Mouse (Mus musculus): ENCODE results near the gene Spata45. TPM values are rescaled to one million over a fixed set of nuclear protein-coding genes. Genes with fewer than 3 reads are reported as not detected.

Gene Spata45
- total RNA-seq, 2 experiments from 2014 or later, result not detected

- no peak for DNase-seq
- intact Hi-C loops (cut with DNase I), result no loop called here
- no peak for TF ChIP-seq CTCF (IDR thresholded peaks at IDR 0.05)
- Histone ChIP-seq H3K27ac (no peak overlapping the region), H3K4me3 (no peak overlapping the region)
Observed at GRCm38 (mm10) chr1:191071613-191072012, 35.2 kb downstream of the Spata45 start.

- no peak for TF ChIP-seq CTCF (IDR thresholded peaks at IDR 0.05)
- no peak for DNase-seq
- peak overlapping the region; percentile 28; the same call in 1 of the 2 replicates for H3K27ac ChIP-seq
- intact Hi-C loops (cut with DNase I), result no loop called here
- no peak overlapping the region for H3K4me3 ChIP-seq
Observed at GRCm38 (mm10) chr1:191072329-191072913, 36.0 kb downstream of the Spata45 start.

- TF ChIP-seq CTCF (IDR thresholded peaks at IDR 0.05), result no peak
Observed at GRCm38 (mm10) chr1:191073001-191073400, 36.6 kb downstream of the Spata45 start.

GRCm38 (mm10) chr1:191073486-191073885 is 37.0 kb downstream of the Spata45 start:
- no peak for DNase-seq
- Histone ChIP-seq H3K27ac (no peak overlapping the region), H3K4me3 (no peak overlapping the region)
- TF ChIP-seq CTCF (IDR thresholded peaks at IDR 0.05), result no peak
- intact Hi-C loops (cut with DNase I), result no loop called here

More at GRCm38 (mm10) chr1:191073001-191073400, 36.6 kb downstream of the Spata45 start:
- intact Hi-C loops (cut with DNase I), result no loop called here
- H3K4me3 ChIP-seq, result no peak overlapping the region
- H3K27ac ChIP-seq, result 0 out of 2 replicates have a peak overlapping the region, but pooled peaks have one; percentile 28
- DNase-seq, result peak; percentile 36

- Histone ChIP-seq H3K27ac (peak overlapping the region; percentile 79), H3K4me3 (peak overlapping the region; percentile 57)
- peak; percentile 88 for TF ChIP-seq CTCF (IDR thresholded peaks at IDR 0.05)
- intact Hi-C loops (cut with DNase I), result loop anchor here (1.0 kb wide), 1 partner anchor 131 kb away; no protein-coding TSS in a partner anchor
- peak; percentile 61 for DNase-seq
Observed at GRCm38 (mm10) chr1:191075199-191075883, 38.9 kb downstream of the Spata45 start.

GRCm38 (mm10) chr1:191083230-191083629 is 46.8 kb downstream of the Spata45 start:
- intact Hi-C loops (cut with DNase I), result no loop called here
- no peak for DNase-seq
- H3K4me3 ChIP-seq, result no peak overlapping the region
- no peak overlapping the region for H3K27ac ChIP-seq
- no peak for TF ChIP-seq CTCF (IDR thresholded peaks at IDR 0.05)

GRCm38 (mm10) chr1:191084951-191085559 is 48.6 kb downstream of the Spata45 start:
- no peak overlapping the region for H3K4me3 ChIP-seq
- no peak overlapping the region for H3K27ac ChIP-seq
- intact Hi-C loops (cut with DNase I), result no loop called here
- peak; percentile 68 for TF ChIP-seq CTCF (IDR thresholded peaks at IDR 0.05)
- DNase-seq, result peak; percentile 51

- no peak for TF ChIP-seq CTCF (IDR thresholded peaks at IDR 0.05)
- DNase-seq, result peak; percentile 32
- intact Hi-C loops (cut with DNase I), result no loop called here
- no peak overlapping the region for H3K27ac ChIP-seq
- H3K4me3 ChIP-seq, result no peak overlapping the region
Observed at GRCm38 (mm10) chr1:191085597-191085996, 49.2 kb downstream of the Spata45 start.

GRCm38 (mm10) chr1:191086304-191086878 is 50.0 kb downstream of the Spata45 start:
- no peak for DNase-seq
- H3K4me3 ChIP-seq, result no peak overlapping the region
- no peak; the same call in 1 of the 2 replicates for TF ChIP-seq CTCF (IDR thresholded peaks at IDR 0.05)
- no peak overlapping the region for H3K27ac ChIP-seq
- intact Hi-C loops (cut with DNase I), result no loop called here

GRCm38 (mm10) chr1:191086960-191087359 is 50.5 kb downstream of the Spata45 start:
- Histone ChIP-seq H3K4me3 (no peak overlapping the region), H3K27ac (no peak overlapping the region)
- intact Hi-C loops (cut with DNase I), result no loop called here
- no peak for TF ChIP-seq CTCF (IDR thresholded peaks at IDR 0.05)
- DNase-seq, result no peak

- intact Hi-C loops (cut with DNase I), result no loop called here
- H3K4me3 ChIP-seq, result no peak overlapping the region
- TF ChIP-seq CTCF (IDR thresholded peaks at IDR 0.05), result no peak
- DNase-seq, result no peak
- H3K27ac ChIP-seq, result peak overlapping the region; percentile 17; the same call in 1 of the 2 replicates
Observed at GRCm38 (mm10) chr1:191087955-191088354, 51.5 kb downstream of the Spata45 start.

GRCm38 (mm10) chr1:191089355-191089754 is 52.9 kb downstream of the Spata45 start:
- DNase-seq, result no peak
- no peak overlapping the region for H3K27ac ChIP-seq
- TF ChIP-seq CTCF (IDR thresholded peaks at IDR 0.05), result no peak
- no peak overlapping the region for H3K4me3 ChIP-seq
- intact Hi-C loops (cut with DNase I), result no loop called here

- TF ChIP-seq CTCF (IDR thresholded peaks at IDR 0.05), result no peak
- intact Hi-C loops (cut with DNase I), result loop anchor here (10.0 kb wide), 1 partner anchor 183 kb away; no protein-coding TSS in a partner anchor
- DNase-seq, result no peak
- Histone ChIP-seq H3K27ac (no peak overlapping the region), H3K4me3 (no peak overlapping the region)
Observed at GRCm38 (mm10) chr1:191092050-191092449, 55.6 kb downstream of the Spata45 start.

Other genes with a start within 250 kb of the Spata45 start
- 10 to 100 TPM; 18.3 to 19.7 TPM for gene Rps6kc1, start 124.9 kb upstream of the Spata45 start, total RNA-seq (2021)
- gene Angel2, start 111.5 kb upstream of the Spata45 start, total RNA-seq (2021), result 10 to 100 TPM; 29.3 to 29.8 TPM
- gene Vash2, start 57.3 kb upstream of the Spata45 start, total RNA-seq (2021), result under 1 TPM; 0.20 to 0.66 TPM
- gene Flvcr1, start 10.5 kb upstream of the Spata45 start, total RNA-seq (2021), result 10 to 100 TPM; 13.0 to 16.2 TPM
- 10 to 100 TPM; 14.4 to 15.2 TPM for gene Tatdn3, start 26.3 kb downstream of the Spata45 start, total RNA-seq (2021)
- gene Nsl1, start 26.4 kb downstream of the Spata45 start, total RNA-seq (2021), result under 1 TPM; 0.05 to 0.08 TPM
- gene Batf3, start 61.2 kb downstream of the Spata45 start, total RNA-seq (2021), result under 1 TPM in 1 of 2 experiments, not detected in 1; 0.38 TPM
- not detected for gene Fam71a, start 128.2 kb downstream of the Spata45 start, total RNA-seq (2021)
- gene Atf3, start 181.4 kb downstream of the Spata45 start, total RNA-seq (2021), result 1 to 10 TPM; 2.7 to 7.2 TPM